Mouse (Mus musculus) ES-E14 (cell line): ENCODE measurements around the gene Lonrf2. TPM values are rescaled to one million over a fixed set of nuclear protein-coding genes. Genes with fewer than 3 reads are reported as not detected.

ENCODE experiments used
- DNase-seq: peaks from one replicate; pipeline ENCODE4 v3.0.0-alpha.2; 2013; ENCODE audit warnings: low read depth, low spot score
- H3K27ac ChIP-seq: 2 replicates; pipeline ENCODE4 v1.5.1; 2012; ENCODE audit warnings: low read depth, mild to moderate bottlenecking, low read length, moderate library complexity, mixed read lengths; ENCODE audit not compliant: poor library complexity, insufficient read depth, severe bottlenecking
- H3K36me3 ChIP-seq: 2 replicates; pipeline ENCODE4 v1.6.1; 2012; ENCODE audit warnings: mild to moderate bottlenecking, low read length, moderate library complexity, mixed read lengths; ENCODE audit not compliant: control insufficient read depth, poor library complexity, insufficient read depth, severe bottlenecking
- H3K4me1 ChIP-seq, 2 experiments: fragments of 150-350 bp in 1 of 2; sonication (generic) in 1 of 2; 2 replicates each; pipeline ENCODE4 v1.6.1; 2012; ENCODE audit warnings: low read length in 2 of 2, mild to moderate bottlenecking in 1 of 2, mixed read lengths in 1 of 2; ENCODE audit not compliant: control insufficient read depth in 2 of 2, insufficient read depth in 2 of 2, poor library complexity in 1 of 2
- H3K4me3 ChIP-seq, 2 experiments: fragments of 150-350 bp in 1 of 2; sonication (generic) in 1 of 2; 2 replicates each; pipeline ENCODE4 v1.5.1; 2012; ENCODE audit warnings: low read length in 2 of 2, low read depth in 1 of 2, mild to moderate bottlenecking in 1 of 2, mixed read lengths in 1 of 2; ENCODE audit not compliant: insufficient read depth in 1 of 2, poor library complexity in 1 of 2, severe bottlenecking in 1 of 2
- H3K9ac ChIP-seq: 2 replicates; pipeline ENCODE4 v1.6.1; 2012; ENCODE audit warnings: low read depth, mild to moderate bottlenecking, low read length, mixed read lengths; ENCODE audit not compliant: poor library complexity, insufficient read depth, severe bottlenecking
- H3K9me3 ChIP-seq: fragments of 150-350 bp; sonication (generic); 2 replicates; pipeline ENCODE4 v1.6.1; 2012; ENCODE audit warnings: low read depth, mild to moderate bottlenecking, low read length; ENCODE audit not compliant: control insufficient read depth, insufficient read depth
- CHD2 ChIP-seq: IDR thresholded peaks from 2 replicates; pipeline ENCODE4 v1.6.1; 2014; ENCODE audit warnings: mild to moderate bottlenecking, low read depth, low read length, inconsistent platforms
- HCFC1 ChIP-seq: IDR thresholded peaks from 2 replicates; pipeline ENCODE4 v1.6.1; 2012; ENCODE audit warnings: low read length, inconsistent platforms, borderline replicate concordance; ENCODE audit not compliant: insufficient read depth
- MAFK ChIP-seq: IDR thresholded peaks from 2 replicates; pipeline ENCODE4 v1.6.1; 2014; ENCODE audit warnings: mild to moderate bottlenecking, low read depth, low read length, inconsistent platforms; ENCODE audit not compliant: insufficient read depth
- ZC3H11A ChIP-seq: IDR thresholded peaks from 2 replicates; pipeline ENCODE4 v1.6.1; 2012; ENCODE audit warnings: low read depth, mild to moderate bottlenecking, inconsistent platforms, low read length, borderline replicate concordance
- ZNF384 ChIP-seq: IDR thresholded peaks from 2 replicates; pipeline ENCODE4 v1.6.1; 2012; ENCODE audit warnings: low read depth, low read length, inconsistent platforms
- in situ Hi-C, 2 experiments: fragments of 600-800 bp; cut with MboI; formaldehyde crosslinking; loops; one replicate each; pipeline ENCODE4 v1.15.1; 2025; ENCODE audit warnings: low sequenced_read_pairs in 2 of 2, inconsistent platforms in 1 of 2; ENCODE audit not compliant: unreplicated experiment in 2 of 2
- total RNA-seq: library from RNA; depleted of rRNA; stranded (reverse); fragments of 300-350 nt; gene quantifications from 2 replicates; pipeline ENCODE4 v1.2.3, GENCODE M21; 2012

The Lonrf2 gene
- total RNA-seq, 1 experiment, result 1.5 TPM

- in situ Hi-C loops, result no loop called here
Measured at GRCm38 (mm10) chr1:38876671-38877382, 40.3 kb upstream of the Lonrf2 start.

GRCm38 (mm10) chr1:38873911-38874310 is 37.4 kb upstream of the Lonrf2 start:
- Histone ChIP-seq H3K4me3 (no peak overlapping the region), H3K27ac (no peak overlapping the region), H3K9me3 (no peaks in the 10 kb centered on the region), H3K36me3 (peaks cover 9% of the 10 kb centered on the region; the same call in 1 of the 2 replicates), H3K4me1 (peaks cover 0 to 17% of the 10 kb centered on the region in 2 experiments; a peak in 1 of 4 replicates), H3K9ac (no peak overlapping the region)
- no peak for DNase-seq
- in situ Hi-C loops, result no loop called here
- TF ChIP-seq MAFK (no peak), ZNF384 (no peak), CHD2 (no peak), ZC3H11A (no peak), HCFC1 (no peak)

More at GRCm38 (mm10) chr1:38876671-38877382, 40.3 kb upstream of the Lonrf2 start:
- TF ChIP-seq MAFK, result no peak
- no peak for TF ChIP-seq ZNF384
- no peak for TF ChIP-seq CHD2
- TF ChIP-seq ZC3H11A, result no peak
- Histone ChIP-seq H3K9ac (no peak overlapping the region), H3K36me3 (peaks cover 9% of the 10 kb centered on the region; the same call in 1 of the 2 replicates), H3K4me1 (peaks cover 0 to 10% of the 10 kb centered on the region in 2 experiments; a peak in 1 of 4 replicates), H3K4me3 (no peak overlapping the region), H3K9me3 (no peaks in the 10 kb centered on the region), H3K27ac (no peak overlapping the region)
- no peak for DNase-seq

DNA sequence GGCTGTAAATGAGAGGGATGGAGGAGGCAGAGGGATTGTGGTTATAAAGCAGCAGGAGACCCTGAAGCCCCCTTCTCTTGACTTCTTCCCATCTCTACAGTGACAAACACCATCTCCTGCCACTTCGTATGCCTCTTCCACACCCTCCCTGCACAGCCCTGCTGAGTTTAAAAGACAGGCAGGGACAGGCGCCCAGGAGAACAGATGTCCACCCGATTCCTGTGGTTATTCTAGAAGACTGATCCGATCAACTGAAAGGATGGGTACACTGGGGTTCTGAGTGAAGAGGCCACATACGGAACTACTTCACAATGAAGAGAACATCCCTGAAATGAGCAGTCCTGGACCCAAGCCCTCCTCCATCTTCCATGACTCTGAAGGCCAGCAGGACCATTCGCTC is 35.3 kb upstream of the Lonrf2 start:
- H3K9me3 ChIP-seq, result no peaks in the 10 kb centered on the region
- DNase-seq, result no peak
- peaks cover 0 to 19% of the 10 kb centered on the region in 2 experiments; a peak in 1 of 4 replicates for H3K4me1 ChIP-seq
- H3K36me3 ChIP-seq, result peaks cover 13% of the 10 kb centered on the region; the same call in 1 of the 2 replicates
- no peak overlapping the region for H3K4me3 ChIP-seq
- H3K27ac ChIP-seq, result no peak overlapping the region
- H3K9ac ChIP-seq, result no peak overlapping the region
- no peak for TF ChIP-seq HCFC1
- no peak for TF ChIP-seq MAFK
- no peak for TF ChIP-seq CHD2
- no peak for TF ChIP-seq ZNF384
- no peak for TF ChIP-seq ZC3H11A
- in situ Hi-C loops, result no loop called here

DNA sequence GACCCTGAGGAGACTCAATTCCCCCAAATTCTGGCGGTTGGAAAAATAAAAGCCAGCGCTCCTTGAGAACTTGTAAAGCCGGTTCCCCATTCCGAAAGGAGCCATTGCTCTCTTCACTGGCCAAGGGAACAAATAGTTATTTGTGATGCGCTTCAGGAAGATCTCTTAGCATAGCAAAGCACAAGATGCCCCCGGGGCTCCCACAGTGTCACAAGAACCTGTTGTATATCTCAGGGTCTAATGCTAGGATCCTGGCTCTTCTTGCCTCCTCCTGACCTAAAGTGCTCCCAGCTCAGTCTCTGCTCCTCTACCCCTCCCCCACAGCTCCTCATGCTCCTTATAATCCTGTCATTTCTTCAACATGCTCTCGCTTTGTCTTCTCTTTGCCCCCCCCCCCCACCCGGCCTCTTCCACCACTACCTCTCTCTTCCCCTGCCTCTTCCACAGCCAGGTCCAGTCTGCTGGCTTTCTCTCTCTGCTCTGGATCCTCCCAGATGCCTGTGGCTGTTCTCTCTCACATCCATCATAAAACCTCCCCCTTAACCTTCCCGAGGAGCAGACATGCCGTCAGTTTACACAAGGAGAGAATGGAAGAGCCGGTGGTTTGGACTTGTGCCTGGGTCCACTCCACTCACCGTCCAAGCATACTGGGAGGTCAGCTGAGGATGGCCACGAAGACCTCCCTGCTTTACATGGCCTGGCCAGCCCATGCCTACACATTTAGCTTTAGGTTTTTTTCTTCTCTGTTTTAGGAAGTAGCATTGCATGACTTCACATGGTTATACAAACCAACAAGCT is 33.1 kb upstream of the Lonrf2 start:
- H3K36me3 ChIP-seq, result peaks cover 13% of the 10 kb centered on the region; the same call in 1 of the 2 replicates
- H3K4me3 ChIP-seq, result no peak overlapping the region
- DNase-seq, result peak; percentile 42
- in situ Hi-C loops, result loop anchor here in 1 of 2 experiments (10.0 kb wide), 1 partner anchor 65 kb away; the partner anchor contains the start of gene Nms
- no peak overlapping the region for H3K9ac ChIP-seq
- H3K4me1 ChIP-seq, result peaks cover 0 to 14% of the 10 kb centered on the region in 2 experiments; a peak in 1 of 4 replicates
- H3K9me3 ChIP-seq, result no peaks in the 10 kb centered on the region
- H3K27ac ChIP-seq, result peak overlapping the region; percentile 53; the same call in 1 of the 2 replicates
- TF ChIP-seq ZC3H11A (no peak), MAFK (no peak), ZNF384 (no peak), CHD2 (no peak), HCFC1 (no peak)
